Mouse (Mus musculus) urinary bladder, postnatal 14 days (tissue): ENCODE measurements around the gene Hspb7.

ENCODE experiments used
- DNase-seq: peaks from one replicate; pipeline ENCODE4 v3.0.0; 2021; ENCODE audit warnings: low spot score

Hspb7 gene

GRCm38 (mm10) chr4:141444451-141445327 is 24.1 kb downstream of the Hspb7 start, which contains the start of gene Zbtb17:
Gene Zbtb17 (plus strand): TSS chr4:141444654.
- peak; percentile 90 for DNase-seq

DNA sequence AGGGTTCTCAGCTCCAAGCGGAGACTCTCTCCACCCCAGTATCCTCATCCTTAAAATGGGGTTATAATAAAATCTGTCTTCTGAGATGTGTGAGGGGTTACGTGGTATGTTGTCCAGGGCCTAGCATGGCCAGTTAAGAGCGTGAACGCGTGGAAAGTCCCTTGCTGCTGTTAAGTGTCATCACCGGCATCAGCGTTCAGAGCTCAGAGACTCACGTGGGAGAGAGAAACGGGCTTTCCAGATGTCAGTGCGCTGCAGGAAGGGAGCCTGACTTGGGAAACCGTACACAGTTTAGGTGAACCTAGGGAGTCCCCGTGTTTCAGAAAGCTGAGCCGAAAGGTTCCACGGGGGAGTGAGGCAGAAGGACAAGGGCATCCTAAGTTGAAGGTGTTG is 24.7 kb downstream of the Hspb7 start:
- DNase-seq: no peak

- peak; percentile 47 for DNase-seq
Observed at GRCm38 (mm10) chr4:141446211-141446610, 25.6 kb downstream of the Hspb7 start.

GRCm38 (mm10) chr4:141451251-141451650 is 30.7 kb downstream of the Hspb7 start:
- no peak for DNase-seq

GRCm38 (mm10) chr4:141451916-141452450 is 31.4 kb downstream of the Hspb7 start:
- no peak for DNase-seq

- no peak for DNase-seq
Observed at GRCm38 (mm10) chr4:141454581-141455350, 34.2 kb downstream of the Hspb7 start.

DNA sequence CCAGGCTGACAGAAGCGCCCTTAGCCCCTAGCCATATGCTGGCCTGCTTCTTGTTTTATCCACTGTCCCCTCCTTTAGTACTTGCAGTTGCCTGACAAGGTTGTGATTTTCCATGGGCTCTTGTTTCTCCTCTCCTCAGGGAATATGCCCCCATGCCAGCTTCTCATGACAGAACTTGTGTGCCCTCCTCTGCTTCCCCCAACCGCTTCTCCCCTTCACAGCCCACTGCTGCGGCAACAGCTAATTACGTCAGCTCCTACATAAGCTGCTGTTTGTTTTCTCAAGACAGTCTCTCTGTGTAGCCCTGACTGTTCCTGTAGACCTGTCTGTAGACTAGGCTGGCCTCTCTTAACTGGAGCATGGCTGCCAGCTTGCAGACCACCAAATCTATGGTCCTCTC is 34.9 kb downstream of the Hspb7 start:
- DNase-seq: no peak

DNA sequence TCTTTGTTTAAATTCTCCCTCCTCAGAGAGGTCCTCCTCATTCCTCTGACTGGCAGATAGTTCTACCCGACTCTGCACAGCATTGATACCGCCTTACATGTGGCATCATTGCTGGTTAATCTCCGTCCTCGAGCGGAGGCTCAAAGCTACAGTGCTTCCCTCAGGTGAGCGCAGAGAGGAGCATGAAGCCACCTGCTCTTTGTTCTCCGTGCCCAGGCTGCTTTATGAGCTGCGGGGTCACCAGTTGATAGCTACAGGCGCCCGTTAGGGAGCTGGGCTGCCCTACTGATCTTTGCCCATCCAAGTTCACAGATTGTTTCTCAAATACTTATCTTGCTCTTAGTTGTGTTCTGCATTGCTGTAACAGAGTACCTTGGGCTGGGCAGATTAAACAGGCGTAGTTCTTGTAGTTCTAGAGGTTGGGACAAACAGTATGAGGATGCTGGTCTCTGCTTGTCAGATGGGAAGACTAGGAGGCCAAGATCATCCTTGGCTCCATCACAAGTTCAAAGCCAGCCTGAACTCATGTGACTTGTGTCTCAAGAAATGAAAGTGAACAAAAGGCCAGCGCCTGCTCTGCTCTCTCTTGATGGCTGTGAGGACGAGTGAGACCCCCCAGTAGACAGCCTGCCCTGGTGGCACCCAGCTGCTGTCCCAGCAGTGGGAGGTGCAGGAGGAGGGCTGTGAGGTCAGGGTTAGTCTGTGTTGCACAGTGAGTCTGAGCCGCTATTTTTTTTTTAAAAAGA is 35.8 kb downstream of the Hspb7 start:
- DNase-seq: no peak

DNA sequence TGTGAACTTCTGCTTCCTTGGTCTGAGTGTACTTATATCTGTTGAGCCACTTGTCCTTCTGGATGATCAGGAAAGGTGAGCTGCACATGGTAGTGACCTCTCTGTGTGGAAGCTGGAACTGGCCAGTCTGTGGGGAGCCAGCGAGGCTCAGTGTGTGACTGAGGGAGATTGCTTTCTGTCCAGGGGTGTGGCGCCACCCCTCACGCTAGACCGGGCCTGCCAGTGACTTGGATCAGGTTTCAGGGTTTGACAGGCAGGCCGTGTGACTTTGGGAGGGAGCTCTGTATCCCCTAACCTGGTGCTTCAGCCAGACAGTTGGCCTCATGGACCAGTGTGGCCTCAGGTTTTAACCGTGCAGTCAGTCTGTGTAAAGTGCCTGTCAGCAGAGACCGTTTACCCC is 37.7 kb downstream of the Hspb7 start:
- peak; percentile 80 for DNase-seq

DNA sequence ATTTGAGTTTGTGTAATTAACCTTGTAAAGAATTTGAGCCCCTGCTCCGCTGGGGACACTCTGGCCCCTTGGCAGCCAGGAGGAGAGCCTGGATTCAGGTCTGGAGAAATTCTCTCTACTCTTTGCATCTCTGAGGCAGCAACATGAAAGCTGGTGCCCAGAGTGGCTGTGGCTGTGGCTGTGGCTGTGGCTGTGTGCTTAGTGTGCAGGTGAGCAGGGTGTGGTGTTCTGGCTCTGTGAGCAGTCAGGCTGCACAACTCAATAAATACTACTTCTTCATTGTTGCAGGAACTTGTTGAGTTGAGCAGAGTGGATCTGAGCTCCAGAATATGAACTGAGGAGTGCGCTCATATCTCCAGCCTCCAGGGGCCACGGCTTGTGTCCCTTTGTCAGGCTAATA is 38.3 kb downstream of the Hspb7 start:
- no peak for DNase-seq

DNA sequence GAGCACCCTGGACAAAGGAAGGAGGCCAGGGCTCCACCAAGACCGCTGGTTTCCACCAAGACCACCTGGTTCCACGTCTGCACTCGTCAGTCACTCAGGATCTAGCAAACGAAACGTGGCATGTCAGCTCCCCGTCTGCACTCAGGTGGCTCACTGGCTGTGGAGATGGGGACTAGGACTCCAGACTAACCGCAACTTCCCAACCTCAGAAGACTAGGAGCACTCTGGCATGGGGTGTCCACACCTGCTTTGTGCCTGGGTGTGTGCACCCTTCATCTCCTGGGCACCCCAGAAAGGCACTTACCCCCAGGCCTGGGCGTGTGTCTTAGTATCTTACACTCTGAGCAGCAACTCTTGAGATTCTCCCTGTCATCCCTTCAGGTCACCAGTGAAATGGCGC is 39.2 kb downstream of the Hspb7 start:
- DNase-seq: no peak

DNA sequence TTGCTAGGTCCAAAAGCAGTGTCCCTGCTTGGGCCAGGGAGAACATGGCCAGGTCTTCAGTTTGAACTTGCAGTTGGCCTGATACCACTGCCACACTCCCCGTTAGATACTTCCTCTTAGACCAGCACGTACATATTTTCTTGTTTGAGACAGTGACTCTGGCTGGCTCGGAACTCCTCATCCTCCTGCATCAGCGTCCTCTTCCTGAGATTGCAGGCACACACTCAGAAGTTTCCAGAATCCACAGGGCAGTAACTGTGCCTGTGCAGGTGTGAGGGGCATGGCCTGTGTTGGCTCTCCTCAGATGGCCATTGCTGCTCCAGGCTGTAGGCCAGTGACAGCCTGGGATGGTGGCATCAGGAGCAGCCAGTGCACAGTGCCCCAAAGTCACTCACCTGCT is 39.9 kb downstream of the Hspb7 start:
- no peak for DNase-seq

GRCm38 (mm10) chr4:141461088-141461487 is 40.5 kb downstream of the Hspb7 start:
- no peak for DNase-seq

DNA sequence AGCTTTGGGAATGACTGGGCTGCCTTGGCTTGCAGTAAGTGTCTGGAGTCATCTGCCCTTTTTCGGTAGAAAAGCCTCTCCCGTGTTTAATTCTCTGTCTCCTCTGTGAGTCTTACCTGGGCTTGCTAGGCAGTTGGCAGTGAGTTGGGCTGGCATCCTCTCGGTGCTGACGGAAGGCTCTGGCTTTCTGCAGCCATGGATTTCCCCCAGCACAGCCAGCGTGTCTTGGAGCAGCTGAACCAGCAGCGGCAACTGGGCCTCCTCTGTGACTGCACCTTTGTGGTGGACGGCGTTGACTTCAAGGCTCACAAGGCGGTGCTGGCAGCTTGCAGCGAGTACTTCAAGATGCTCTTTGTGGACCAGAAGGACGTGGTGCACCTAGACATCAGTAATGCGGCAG is 41.0 kb downstream of the Hspb7 start:
- DNase-seq: no peak

DNA sequence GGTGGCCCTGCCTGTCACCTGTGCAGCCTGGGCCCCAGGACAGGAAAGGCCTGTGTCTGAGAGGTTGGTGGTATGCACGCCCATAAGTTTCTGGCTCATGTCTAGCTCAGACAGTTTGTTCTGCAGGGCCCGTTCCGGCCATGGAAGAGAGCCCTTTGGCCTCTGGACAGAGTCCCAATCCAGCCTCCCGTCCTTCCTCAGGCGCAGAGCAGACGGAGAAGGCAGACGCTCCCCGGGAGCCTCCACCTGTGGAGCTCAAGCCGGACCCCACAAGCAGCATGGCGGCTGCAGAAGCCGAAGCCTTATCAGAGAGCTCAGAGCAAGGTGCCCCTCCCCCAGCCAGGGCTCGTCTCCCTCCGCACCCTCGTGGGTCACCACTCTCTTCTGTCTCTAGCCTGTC is 42.9 kb downstream of the Hspb7 start:
- DNase-seq: no peak

DNA sequence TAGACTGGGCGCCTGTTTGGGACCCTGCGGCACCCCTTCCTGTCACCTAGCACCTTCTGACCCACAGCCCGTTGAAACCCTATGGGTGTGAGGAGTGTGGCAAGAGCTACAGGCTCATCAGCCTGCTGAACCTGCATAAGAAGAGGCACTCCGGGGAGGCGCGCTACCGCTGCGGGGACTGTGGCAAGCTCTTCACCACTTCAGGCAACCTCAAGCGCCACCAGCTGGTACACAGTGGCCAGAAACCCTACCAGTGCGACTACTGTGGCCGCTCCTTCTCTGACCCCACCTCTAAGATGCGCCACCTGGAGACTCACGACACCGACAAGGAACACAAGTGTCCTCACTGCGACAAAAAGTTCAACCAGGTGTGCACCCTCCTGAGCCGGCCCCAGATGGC is 44.1 kb downstream of the Hspb7 start:
- no peak for DNase-seq

- DNase-seq: no peak
Observed at GRCm38 (mm10) chr4:141465512-141466288, 45.1 kb downstream of the Hspb7 start.

- DNase-seq: no peak
Observed at GRCm38 (mm10) chr4:141466289-141466795, 45.8 kb downstream of the Hspb7 start.

DNA sequence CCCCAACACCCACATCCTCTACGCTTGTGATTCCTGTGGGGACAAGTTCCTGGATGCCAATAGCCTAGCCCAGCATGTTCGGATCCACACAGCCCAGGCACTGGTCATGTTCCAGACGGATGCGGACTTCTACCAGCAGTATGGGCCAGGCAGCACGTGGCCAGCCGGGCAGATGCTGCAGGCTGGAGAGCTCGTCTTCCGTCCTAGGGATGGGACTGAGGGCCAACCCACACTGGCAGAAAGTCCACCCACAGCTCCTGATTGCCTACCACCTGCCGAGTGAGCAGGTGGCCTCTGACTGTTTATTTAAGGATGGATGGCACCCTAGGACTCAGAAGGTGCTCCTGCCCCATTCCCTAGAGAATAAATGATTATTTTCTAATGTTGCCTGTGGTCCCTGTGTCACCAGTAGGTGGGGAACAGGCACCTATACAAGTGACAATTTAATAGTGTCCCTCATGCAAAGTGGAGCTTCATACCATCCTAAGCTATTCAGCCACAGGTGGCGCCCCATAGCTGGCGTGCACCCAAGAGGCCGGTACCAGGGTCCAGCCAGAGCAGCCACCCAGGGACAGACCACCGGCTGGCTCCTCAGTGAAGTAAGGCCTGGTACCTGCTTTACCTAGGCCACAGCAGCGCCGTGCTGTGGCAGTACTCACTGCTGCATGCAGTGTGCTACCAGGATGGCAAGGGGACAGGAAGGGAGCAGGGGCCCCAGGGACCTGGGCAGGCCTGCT is 46.4 kb downstream of the Hspb7 start:
- no peak for DNase-seq

DNA sequence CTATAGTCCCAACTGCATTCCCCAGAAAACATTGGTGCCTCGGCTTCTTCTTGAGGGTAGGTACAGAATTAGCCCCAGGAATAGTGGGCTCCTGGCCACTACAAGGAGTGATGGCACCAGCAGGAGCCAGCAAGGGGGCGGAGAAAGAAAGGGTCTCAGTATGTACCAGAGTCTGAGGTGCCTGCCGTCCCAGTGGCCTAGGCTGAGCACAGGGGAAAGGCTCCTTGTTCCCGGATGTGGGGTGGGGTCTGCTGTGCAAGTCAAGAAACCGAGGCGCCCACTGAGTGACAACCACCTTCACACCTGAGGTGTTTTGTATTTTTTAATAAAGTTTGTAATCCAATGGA is 47.0 kb downstream of the Hspb7 start:
- no peak for DNase-seq

DNA sequence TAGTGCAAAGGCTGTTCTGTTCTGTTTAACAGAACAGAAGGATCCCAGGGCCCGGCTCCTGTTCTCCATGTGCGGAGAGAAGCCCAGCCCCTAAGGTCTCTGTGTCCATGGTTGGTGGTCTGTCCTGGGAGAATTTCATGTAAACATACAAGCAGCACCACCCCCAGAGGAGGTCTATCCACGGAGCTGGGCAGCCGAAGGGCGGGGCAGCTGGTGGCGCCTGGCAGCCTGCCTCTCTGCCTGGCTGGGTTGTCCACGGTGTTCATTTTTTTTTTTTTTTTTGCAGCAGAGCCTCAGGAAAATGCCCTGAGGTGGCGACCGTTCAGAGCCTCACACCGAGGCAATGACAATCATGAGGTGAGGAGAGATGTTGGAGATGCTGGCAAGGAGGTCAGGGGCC is 48.0 kb downstream of the Hspb7 start:
- no peak for DNase-seq
